Mouse (Mus musculus) spleen, adult 18-20 months (tissue): ENCODE measurements at regions not wholly inside any gene's neighbourhood (a gene's known extent, or its start where the extent isn't known, plus 50 kb on each side); places are given as distances from the start of the nearest gene placed in this dataset.

ENCODE experiments used
- DNase-seq, 2 experiments: peaks; one replicate each; pipeline ENCODE4 v3.0.0; 2022; ENCODE audit warnings: mixed read lengths in 2 of 2

GRCm38 (mm10) chr8:116375758-116376157 lies 129.0 kb upstream of the Dynlrb2 start:
- DNase-seq: no peak

GRCm38 (mm10) chr8:116373063-116373462 lies 131.7 kb upstream of the Dynlrb2 start:
- DNase-seq: no peak

GRCm38 (mm10) chr8:116372574-116372973 lies 132.2 kb upstream of the Dynlrb2 start:
- DNase-seq: no peak

- no peak for DNase-seq
Observed at GRCm38 (mm10) chr8:116372056-116372455, 132.7 kb upstream of the Dynlrb2 start.

- no peak for DNase-seq
Observed at GRCm38 (mm10) chr8:116367491-116367890, 137.3 kb upstream of the Dynlrb2 start.

- DNase-seq: no peak
Observed at GRCm38 (mm10) chr8:116366706-116367105, 138.1 kb upstream of the Dynlrb2 start.

- DNase-seq: no peak
Observed at GRCm38 (mm10) chr8:116364751-116365150, 140.0 kb upstream of the Dynlrb2 start.

GRCm38 (mm10) chr8:116364172-116364571 lies 140.6 kb upstream of the Dynlrb2 start:
- no peak for DNase-seq

- no peak for DNase-seq
Observed at GRCm38 (mm10) chr8:116362351-116362750, 142.4 kb upstream of the Dynlrb2 start.

GRCm38 (mm10) chr8:116359761-116360160 lies 145.0 kb upstream of the Dynlrb2 start:
- no peak for DNase-seq

GRCm38 (mm10) chr8:116354756-116355155 lies 150.0 kb upstream of the Dynlrb2 start:
- DNase-seq: no peak

GRCm38 (mm10) chr8:116353911-116354310 lies 150.9 kb upstream of the Dynlrb2 start:
- DNase-seq: no peak

- no peak for DNase-seq
Observed at GRCm38 (mm10) chr8:116352635-116353034, 152.1 kb upstream of the Dynlrb2 start.

- DNase-seq: no peak
Observed at GRCm38 (mm10) chr8:116348971-116349370, 155.8 kb upstream of the Dynlrb2 start.

GRCm38 (mm10) chr8:116346990-116347389 lies 157.8 kb upstream of the Dynlrb2 start:
- no peak for DNase-seq

- no peak for DNase-seq
Observed at GRCm38 (mm10) chr8:116344590-116345222, 160.1 kb upstream of the Dynlrb2 start.

GRCm38 (mm10) chr8:116343534-116343933 lies 161.2 kb upstream of the Dynlrb2 start:
- no peak for DNase-seq

- no peak for DNase-seq
Observed at GRCm38 (mm10) chr8:116334772-116335171, 170.0 kb upstream of the Dynlrb2 start.

GRCm38 (mm10) chr8:116334101-116334500 lies 170.7 kb upstream of the Dynlrb2 start:
- no peak for DNase-seq

- DNase-seq: no peak
Observed at GRCm38 (mm10) chr8:116320014-116320680, 184.6 kb upstream of the Dynlrb2 start.

GRCm38 (mm10) chr8:116315410-116315809 lies 189.4 kb upstream of the Dynlrb2 start:
- no peak for DNase-seq

- DNase-seq: no peak
Observed at GRCm38 (mm10) chr8:116314429-116315092, 190.2 kb upstream of the Dynlrb2 start.

- DNase-seq: no peak
Observed at GRCm38 (mm10) chr8:116298891-116299290, 205.9 kb upstream of the Dynlrb2 start.

- DNase-seq: no peak
Observed at GRCm38 (mm10) chr8:116290671-116291245, 214.0 kb upstream of the Dynlrb2 start.
